Mouse (Mus musculus) lung, adult 2 months (tissue): ENCODE data around the gene Prnp. TPM values are rescaled to one million over a fixed set of nuclear protein-coding genes. Genes with fewer than 3 reads are reported as not detected.

Experiments
- DNase-seq: peaks from one replicate; pipeline ENCODE4 v3.0.0; 2022
- H3K4me1 ChIP-seq: fragments of 200-500 bp; 2 replicates; pipeline ENCODE4 v1.6.1; 2011; ENCODE audit warnings: low read length; ENCODE audit not compliant: control insufficient read depth, insufficient read depth
- H3K4me3 ChIP-seq: fragments of 200-500 bp; replicated peaks from 2 replicates; pipeline ENCODE3; 2011; ENCODE audit warnings: low read depth, mild to moderate bottlenecking, control low read depth, low read length; ENCODE audit errors: extremely low read depth
- CTCF ChIP-seq: fragments of 200-500 bp; IDR thresholded peaks from 2 replicates; pipeline ENCODE4 v1.5.1; 2011; ENCODE audit warnings: mild to moderate bottlenecking, low read length, control low read depth; ENCODE audit not compliant: insufficient read depth
- POLR2A ChIP-seq: fragments of 200-500 bp; IDR thresholded peaks from 2 replicates; pipeline ENCODE4 v1.6.1; 2011; ENCODE audit warnings: low read depth, mild to moderate bottlenecking, control low read depth, low read length, borderline replicate concordance; ENCODE audit errors: extremely low read depth
- whole genome bisulfite sequencing: fragments of 180-500 bp; shearing (Covaris S2); methylation state at CpG from one replicate; pipeline ENCODE4 v1.1.7; 2018; 5-methylcytosine and 5-hydroxymethylcytosine counted together
- polyA plus RNA-seq: library from polyadenylated mRNA; depleted of rRNA; stranded (reverse); fragments of >200 nt; gene quantifications from 2 replicates; pipeline ENCODE4 v1.2.3, GENCODE M21; 2012

Prnp gene
- polyA plus RNA-seq, 1 experiment: 102 TPM

DNA sequence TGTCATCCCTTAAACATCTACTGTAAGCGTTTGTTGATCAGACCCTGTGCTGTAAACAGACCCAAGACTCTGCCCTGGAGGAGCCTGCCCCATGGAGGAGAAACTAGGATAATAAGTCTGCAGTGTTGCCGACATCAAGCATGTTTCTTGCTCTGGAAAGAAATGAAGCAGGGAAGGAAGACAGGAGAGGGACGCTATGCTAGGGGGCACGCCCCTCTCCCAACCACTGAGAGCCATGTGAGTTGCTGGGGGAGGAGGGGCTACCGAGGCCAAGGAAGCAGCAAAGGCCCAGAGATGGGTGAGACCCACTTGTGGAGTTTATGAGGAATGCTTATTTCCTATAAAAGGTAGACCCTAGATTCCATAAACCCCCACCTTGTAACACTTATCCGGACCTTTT lies 23.3 kb downstream of the Prnp start:
- WGBS: 32% methylated on average over 6 of the region's 6 CpGs
- peaks cover 5% of the 10 kb centered on the region; the same call in 1 of the 2 replicates for H3K4me1 ChIP-seq
- no peak for TF ChIP-seq POLR2A
- no peak for TF ChIP-seq CTCF
- H3K4me3 ChIP-seq: no peak overlapping the region
- no peak for DNase-seq

DNA sequence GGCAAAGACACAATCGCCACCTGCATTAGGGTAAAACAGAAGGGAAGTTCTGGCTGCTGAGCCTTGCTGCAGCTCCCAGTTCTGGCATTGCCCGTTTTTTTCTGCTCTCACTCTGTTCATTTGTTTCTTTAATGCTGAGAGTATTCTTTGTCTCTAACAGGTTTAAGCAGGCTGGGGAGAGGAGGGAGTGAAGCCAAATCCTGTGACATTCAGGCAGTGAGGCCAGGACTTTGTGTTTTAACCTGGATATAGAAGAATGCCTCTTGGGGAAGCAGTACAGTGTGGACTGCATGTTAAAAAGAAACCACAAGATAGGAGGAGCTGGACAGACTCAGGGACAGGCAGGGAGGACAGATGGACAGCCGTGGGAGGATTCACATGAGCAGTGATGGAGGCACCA lies 23.9 kb downstream of the Prnp start:
- 45% methylated on average over 3 of the region's 3 CpGs for WGBS
- Histone ChIP-seq H3K4me1 (peaks cover 5% of the 10 kb centered on the region; the same call in 1 of the 2 replicates), H3K4me3 (no peak overlapping the region)
- no peak for DNase-seq
- TF ChIP-seq CTCF (no peak), POLR2A (no peak)

DNA sequence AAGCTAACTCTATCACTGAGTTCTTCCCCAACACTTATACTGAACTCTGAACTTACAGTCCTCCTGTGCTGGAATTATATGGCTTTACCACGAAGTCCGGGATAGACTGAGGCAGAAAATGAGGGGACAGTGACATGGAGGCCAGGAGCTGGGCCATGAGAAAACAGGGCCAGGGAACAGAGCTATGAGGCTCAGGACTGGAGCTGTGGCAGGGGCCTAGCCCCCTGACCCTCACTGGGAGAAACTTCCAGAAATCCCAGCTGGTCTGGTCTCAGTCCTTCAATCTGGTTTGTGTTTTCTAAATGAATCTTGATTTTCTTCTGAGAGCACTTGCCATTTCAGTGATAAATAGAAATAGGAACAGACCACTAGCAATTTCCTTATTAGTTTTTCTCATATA lies 24.5 kb downstream of the Prnp start:
- 93% methylated on average over 2 of the region's 2 CpGs for WGBS
- DNase-seq: no peak
- TF ChIP-seq POLR2A (no peak), CTCF (no peak)
- no peak overlapping the region for H3K4me3 ChIP-seq
- H3K4me1 ChIP-seq: peaks cover 5% of the 10 kb centered on the region; the same call in 1 of the 2 replicates

DNA sequence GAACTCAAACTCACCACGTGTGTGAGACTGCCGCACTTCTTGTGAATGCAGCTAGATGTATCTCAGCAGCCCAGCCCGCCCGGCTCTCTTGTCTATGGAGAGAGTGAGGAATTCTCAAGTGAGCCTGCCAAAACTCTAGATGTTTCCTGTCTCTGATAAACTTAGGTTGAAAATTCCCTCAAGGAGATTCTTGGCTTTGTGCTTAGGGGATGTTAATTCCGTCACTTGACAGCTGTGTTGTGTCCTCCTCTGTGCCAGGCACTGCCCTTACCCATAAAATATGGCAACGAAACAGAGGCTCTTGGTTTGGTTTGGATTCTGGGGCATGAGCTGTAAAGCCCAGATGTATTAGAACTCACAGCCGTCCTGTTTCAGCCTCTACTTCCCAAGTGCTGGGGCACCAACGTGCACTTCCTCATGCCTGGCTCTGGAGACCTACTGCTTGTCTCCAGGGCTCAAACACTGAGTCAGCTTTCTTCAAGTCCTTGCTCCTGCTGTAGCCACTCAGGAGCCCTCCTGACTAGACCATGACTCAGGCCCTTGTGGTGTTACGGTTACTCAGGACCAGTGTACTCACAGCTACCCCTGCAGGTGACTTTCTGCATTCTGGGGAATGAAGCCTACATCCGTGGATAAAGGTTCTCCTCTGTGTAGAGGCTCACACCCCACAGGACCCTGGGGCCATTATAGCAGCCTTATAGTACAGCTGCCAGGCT lies 25.8 kb downstream of the Prnp start:
- H3K4me1 ChIP-seq: peaks cover 5% of the 10 kb centered on the region; the same call in 1 of the 2 replicates
- TF ChIP-seq POLR2A: no peak
- peak; percentile 46; the same call in 1 of the 2 replicates for TF ChIP-seq CTCF
- no peak overlapping the region for H3K4me3 ChIP-seq
- peak; percentile 50 for DNase-seq
- 33% methylated on average over 10 of the region's 10 CpGs for WGBS

DNA sequence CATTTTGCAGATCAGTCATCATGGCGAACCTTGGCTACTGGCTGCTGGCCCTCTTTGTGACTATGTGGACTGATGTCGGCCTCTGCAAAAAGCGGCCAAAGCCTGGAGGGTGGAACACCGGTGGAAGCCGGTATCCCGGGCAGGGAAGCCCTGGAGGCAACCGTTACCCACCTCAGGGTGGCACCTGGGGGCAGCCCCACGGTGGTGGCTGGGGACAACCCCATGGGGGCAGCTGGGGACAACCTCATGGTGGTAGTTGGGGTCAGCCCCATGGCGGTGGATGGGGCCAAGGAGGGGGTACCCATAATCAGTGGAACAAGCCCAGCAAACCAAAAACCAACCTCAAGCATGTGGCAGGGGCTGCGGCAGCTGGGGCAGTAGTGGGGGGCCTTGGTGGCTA lies 26.7 kb downstream of the Prnp start:
- H3K4me3 ChIP-seq: no peak overlapping the region
- H3K4me1 ChIP-seq: peaks cover 5% of the 10 kb centered on the region; the same call in 1 of the 2 replicates
- WGBS: 98% methylated on average over 10 of the region's 10 CpGs
- TF ChIP-seq POLR2A: no peak
- no peak for TF ChIP-seq CTCF
- DNase-seq: no peak

DNA sequence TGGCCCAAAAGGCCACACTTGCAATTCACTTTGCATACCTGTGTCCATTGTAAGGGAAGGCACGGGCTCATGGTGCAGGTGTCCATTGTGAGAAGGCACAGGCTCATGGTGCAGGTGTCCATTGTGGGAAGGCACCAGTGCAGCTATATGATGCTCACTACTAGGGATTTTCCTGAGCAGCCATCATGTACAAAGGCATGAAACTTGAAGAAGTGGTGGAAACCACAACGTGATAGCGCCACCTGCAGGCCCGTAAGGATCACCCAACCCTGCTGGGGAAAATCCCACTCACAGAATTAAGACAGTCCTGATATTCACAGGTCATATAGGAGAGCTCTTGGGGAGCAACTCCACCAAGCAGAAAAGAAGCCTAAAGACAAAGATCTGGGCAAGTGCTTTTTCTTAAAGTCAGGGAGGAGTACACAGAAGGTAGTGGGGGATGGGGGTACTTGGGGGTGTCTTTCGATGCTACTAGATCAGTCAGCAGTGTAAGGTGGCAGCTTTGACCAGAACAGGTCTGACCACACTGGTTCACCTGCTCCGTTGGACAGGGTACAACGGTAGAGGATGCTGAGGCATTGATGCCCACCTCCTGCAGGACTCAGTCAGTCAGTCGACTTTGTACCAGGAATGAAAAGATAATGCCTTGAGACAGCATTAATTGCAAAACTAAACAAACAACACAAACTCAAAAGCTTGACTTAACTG lies 29.8 kb downstream of the Prnp start:
- peak; percentile 48 for DNase-seq
- 43% methylated on average over 8 of the region's 8 CpGs for WGBS

DNA sequence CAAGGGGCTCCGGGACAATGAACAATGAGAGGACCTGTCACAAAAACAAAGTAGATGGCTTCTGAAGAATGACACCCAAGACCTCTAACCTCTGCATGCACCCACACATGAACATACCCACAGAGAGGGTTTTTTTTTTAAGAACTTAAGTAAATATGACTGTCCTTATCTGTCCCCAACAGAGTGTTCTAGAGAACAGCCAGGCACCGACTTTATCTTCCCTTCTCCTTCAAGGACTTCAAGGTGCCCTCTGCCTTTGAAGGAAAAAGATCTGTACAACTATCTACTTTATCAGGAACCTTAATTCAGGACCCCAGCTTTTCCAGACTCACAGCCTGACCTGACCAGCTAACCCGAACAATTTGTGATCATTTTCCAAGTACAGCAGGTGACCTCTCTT lies 30.8 kb downstream of the Prnp start:
- WGBS: 45% methylated on average over 3 of the region's 3 CpGs
- no peak overlapping the region for H3K4me3 ChIP-seq
- TF ChIP-seq POLR2A: no peak
- TF ChIP-seq CTCF: no peak
- no peak for DNase-seq
- 0 out of 2 replicates have a peak, but pooled peaks cover 1% of the 10 kb centered on the region for H3K4me1 ChIP-seq

More for the DNA sequence above, 29.8 kb downstream of the Prnp start:
- TF ChIP-seq CTCF (peak; percentile 80), POLR2A (no peak)
- Histone ChIP-seq H3K4me1 (0 out of 2 replicates have a peak, but pooled peaks cover 2% of the 10 kb centered on the region), H3K4me3 (no peak overlapping the region)

DNA sequence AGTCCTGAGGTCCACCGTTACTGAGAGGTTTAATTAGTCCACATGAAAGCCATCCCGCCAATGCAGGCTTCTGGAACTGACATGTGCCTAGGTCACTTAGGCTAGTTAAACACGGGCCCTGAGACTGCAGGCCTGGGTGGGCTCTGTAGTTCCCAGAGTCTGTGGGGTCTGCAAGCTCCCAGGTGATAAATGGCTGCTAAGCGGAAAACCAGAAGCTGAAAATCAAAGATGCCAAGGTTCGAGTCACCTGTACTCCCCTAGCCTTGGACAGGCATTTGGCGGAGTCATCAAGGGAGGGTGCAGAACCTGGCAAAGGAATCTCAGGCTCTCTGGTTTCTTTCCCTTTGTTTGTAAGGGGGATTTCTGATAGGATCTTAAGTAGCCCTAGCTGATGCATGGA lies 31.8 kb downstream of the Prnp start:
- DNase-seq: no peak
- 88% methylated on average over 6 of the region's 6 CpGs for WGBS
- Histone ChIP-seq H3K4me1 (no peaks in the 10 kb centered on the region), H3K4me3 (no peak overlapping the region)
- TF ChIP-seq POLR2A (no peak), CTCF (no peak)

DNA sequence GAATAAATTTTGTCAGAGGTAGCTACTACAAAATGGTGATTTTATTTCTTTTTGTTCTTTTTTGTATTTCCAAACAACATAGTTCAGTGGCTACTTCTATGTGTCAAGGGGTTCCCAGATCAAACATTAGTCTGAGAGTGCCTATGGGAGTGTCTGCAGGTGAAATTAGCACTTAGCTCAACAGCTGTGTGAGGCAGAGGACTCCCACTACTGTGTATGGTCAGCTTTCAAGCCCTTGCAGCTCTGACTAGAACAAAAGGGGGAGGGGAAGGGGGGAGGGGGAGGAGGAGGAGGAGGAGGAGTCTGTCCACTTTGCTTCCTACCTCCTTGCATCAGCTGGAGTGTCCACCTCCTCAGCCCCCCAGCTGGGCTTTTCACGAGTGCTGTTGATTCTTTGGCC lies 34.6 kb downstream of the Prnp start:
- 29% methylated on average over 1 of the region's 1 CpGs for WGBS
- DNase-seq: peak; percentile 0
- no peak overlapping the region for H3K4me3 ChIP-seq
- TF ChIP-seq POLR2A (no peak), CTCF (no peak)
- no peaks in the 10 kb centered on the region for H3K4me1 ChIP-seq
